Mouse (Mus musculus): ENCODE data around the gene Pof1b. TPM values are rescaled to one million over a fixed set of nuclear protein-coding genes. Genes with fewer than 3 reads are reported as not detected.

Pof1b gene
- not detected for polyA plus RNA-seq (2017; shearing (Covaris generic))

DNA sequence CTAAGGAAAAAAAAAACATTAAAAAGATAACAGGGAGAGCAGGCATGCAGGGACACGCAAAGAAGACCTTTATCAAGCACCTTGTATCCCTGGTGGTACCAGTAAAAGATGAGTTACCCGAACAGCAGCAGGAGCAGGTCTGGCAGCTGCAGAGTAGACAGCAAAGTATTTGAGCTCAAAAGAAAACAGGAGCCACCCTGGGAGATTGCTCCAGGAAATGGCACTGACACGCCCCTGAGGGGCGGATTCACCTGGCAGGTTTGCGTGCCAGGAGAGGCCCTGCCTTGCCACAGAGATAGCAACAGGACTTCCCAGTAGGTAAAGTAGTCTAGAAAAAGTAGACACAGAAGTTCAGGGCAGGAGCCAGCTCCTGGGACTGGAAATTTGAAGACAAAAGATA, at the start of gene Pof1b:
TSS of gene Pof1b (minus strand) at position 144 of the 400 bp plus-strand sequence.
- no peak for ATAC-seq

DNA sequence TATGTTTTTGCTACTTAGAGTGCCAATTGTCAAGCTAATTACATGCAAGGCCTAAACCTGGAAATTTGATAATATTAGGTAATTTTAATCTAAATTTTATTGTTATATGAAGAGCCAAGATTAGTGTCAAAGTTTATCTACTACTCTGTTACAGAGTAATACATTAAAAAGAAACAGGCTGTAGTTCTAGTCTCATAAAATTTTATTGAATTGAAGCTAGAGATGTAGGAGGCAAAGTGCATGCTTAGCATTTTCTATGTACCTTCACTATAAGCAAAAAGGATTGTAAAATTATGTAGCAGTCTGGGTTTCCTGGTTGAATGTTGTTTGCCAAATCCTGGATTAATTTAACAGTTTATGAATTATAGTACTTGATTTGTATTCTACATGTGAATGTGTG, 18.1 kb upstream of the Pof1b start:
- no peak for ATAC-seq

DNA sequence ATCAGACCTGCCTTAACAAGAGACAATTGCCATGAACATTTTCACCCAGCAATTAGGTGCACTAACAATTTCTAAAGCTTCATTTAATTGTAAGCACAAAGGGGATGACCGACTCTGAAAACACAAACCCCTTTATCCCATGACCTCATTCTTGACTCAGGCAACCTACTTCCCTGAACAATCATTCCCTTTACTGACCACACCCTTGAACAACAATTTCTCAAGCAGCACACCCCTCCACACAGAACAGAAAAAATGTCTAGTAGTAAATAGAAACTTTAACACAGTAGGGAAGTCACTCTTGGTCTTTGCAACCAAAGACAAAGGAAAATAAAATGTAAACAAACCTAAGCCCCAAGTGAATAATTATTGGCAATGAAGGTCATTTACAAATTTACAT, 4.1 kb downstream of the Pof1b start:
- no peak for ATAC-seq

DNA sequence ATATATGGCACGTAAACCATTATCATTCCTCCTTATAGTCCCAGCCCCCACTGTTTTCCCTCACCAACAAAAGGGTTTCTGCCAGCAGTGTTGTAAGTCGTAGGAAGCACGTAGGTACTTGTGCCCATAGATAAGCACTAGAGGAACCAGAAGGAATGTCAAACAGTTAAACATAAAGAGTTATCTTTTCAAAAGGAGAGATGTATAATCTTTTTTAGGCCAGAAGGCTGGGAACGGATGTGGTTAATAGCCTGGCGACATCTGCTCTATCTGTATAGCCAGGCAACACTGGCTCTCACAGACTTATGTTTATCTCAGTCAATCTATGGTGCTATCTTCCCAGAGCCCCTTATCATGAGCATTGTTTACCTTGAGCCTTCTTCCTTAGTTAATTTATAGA, 17.8 kb downstream of the Pof1b start:
- no peak for ATAC-seq

DNA sequence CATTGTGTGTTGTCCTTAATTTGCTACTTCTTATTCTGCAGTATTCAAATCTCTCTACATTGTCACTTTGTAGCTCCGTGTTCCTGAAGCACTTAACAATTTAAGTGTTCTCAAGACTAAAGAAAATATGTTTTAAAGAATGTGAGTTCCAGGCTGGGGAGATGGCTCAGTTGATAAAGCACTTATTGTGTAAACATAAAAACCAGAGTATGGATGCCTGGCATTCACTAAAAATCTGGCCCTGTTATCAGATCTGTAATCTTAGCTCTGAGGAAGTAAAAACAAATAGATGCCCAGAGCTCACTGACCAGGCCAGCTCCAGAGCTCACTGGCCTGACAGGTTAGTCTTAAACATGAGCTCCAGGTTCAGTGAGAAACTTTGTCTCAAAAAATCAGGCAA, 22.9 kb downstream of the Pof1b start:
- no peak for ATAC-seq

DNA sequence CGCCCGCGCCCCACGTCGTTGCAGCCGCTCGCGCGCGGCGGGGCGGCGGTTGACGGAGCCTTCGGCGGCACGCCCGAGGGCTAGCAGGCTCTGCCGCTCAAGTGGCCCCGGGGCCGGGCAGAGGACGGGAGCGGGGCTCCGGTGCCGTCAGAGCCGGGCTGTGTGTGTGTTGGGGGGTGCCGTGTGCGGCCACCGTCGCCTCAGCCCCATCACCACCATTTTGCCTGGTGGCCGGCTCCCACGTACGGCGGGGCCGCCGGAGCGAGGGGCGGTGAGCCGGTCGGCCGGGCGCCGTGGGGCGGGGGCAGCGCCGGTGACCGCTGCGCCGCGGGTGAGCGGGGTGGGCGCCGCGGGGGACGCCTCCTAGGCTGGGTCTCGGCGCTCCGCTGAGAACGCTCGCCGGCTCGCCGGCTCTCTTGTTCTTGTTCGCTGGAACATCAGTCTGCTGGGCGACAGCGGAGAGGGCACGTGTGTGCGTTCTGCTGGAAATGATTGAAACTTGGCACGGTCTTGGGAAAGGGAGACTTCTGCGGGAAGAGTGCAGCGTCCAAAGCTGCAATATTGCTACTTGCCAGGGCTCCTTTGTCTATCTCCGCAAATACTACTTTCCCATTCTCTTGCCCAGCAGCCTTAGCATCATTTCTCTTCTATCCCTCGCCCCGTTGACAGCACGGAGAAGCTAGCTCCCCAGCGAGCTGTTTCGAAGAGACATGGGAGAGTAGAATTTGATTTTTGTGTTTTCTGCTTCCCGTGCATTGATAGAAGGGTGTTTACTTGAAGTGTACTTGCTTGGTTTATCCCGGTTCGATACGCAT, 96.9 kb downstream of the Pof1b start:
- no peak for ATAC-seq

DNA sequence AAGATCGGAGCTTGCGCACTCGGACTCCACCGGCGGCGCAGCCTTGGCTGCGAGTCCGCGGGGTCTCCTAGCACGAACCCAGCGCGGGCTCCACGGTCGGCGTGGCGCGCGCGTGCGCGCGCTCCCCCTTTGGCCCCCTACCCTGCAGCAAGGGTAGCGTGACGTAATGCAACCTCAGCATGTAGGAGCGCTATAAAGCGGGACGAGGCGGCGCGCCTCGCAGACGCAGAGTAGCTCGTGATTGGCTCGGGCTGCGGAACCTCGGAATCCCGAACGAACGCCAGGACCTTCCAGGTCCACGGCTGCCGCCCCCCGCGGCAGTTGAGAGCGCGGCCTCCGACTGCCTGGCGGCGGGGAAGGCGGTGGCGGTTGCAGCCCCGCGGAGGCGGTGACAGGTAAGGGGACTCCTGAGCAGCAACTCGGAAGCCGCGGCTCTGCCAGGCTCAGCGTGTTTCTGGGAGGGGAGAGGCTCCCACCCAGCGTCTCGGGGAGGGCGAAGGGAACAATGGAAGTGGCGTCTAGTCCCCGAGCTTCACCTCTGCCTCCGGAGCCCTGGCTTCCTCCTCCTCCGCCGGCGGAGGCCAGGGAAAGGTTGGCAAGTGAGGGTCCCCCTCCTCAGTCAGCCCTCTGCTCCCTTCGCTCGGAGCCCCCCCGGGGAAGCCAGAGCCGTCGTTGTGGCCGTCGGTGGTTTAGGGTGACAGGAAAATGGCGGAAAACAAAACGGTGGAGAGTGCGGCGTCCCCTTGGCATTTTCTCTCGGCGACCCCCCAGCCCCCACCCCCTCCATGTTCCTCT, 97.7 kb downstream of the Pof1b start, which contains the start of gene Zfp711:
TSS of gene Zfp711 (plus strand) at position 16 of the 795 bp plus-strand sequence.
- no peak for ATAC-seq

Other genes with a start within 250 kb of the Pof1b start
- gene 2010106E10Rik, start 203.4 kb downstream of the Pof1b start, polyA plus RNA-seq (2017; shearing (Covaris generic)): not detected
- gene Zfp711, start 98.1 kb downstream of the Pof1b start, polyA plus RNA-seq (2017; shearing (Covaris generic)): not detected

All from activated CD4-positive, CD25-positive, alpha-beta regulatory T cell, adult 4 months (primary cell).